Mouse (Mus musculus) forebrain, postnatal 0 days (tissue): ENCODE measurements at regions not wholly inside any gene's neighbourhood (a gene's known extent, or its start where the extent isn't known, plus 50 kb on each side); places are given as distances from the start of the nearest gene placed in this dataset.

ENCODE experiments used
- ATAC-seq: fragments of 200-750 bp; cut with Nextera tagmentation; 2 replicates; pipeline ENCODE4 v1.8.0; 2017; ENCODE audit warnings: mild to moderate bottlenecking, moderate library complexity
- DNase-seq: peaks from one replicate; pipeline ENCODE4 v3.0.0-alpha.2; 2015
- H3K27ac ChIP-seq: fragments of 300-500 bp; sonication (generic); 2 replicates; pipeline ENCODE4 v1.5.1; 2014; ENCODE audit warnings: low read depth, mild to moderate bottlenecking, antibody characterized with exemption, low read length, moderate library complexity, mixed read lengths
- H3K27me3 ChIP-seq: fragments of 300-500 bp; sonication (generic); 2 replicates; pipeline ENCODE4 v1.6.1; 2014; ENCODE audit warnings: mild to moderate bottlenecking, low read length, mixed read lengths; ENCODE audit not compliant: insufficient read depth
- H3K36me3 ChIP-seq: fragments of 300-500 bp; sonication (generic); 2 replicates; pipeline ENCODE4 v1.6.1; 2014; ENCODE audit warnings: mild to moderate bottlenecking, moderate library complexity; ENCODE audit not compliant: insufficient read depth
- H3K4me1 ChIP-seq: fragments of 300-500 bp; sonication (generic); 2 replicates; pipeline ENCODE4 v1.6.1; 2014; ENCODE audit warnings: antibody characterized with exemption; ENCODE audit not compliant: insufficient read depth
- H3K4me2 ChIP-seq: fragments of 300-500 bp; sonication (generic); 2 replicates; pipeline ENCODE4 v1.6.1; 2014; ENCODE audit warnings: low read depth, mild to moderate bottlenecking, moderate library complexity
- H3K4me3 ChIP-seq: fragments of 300-500 bp; sonication (generic); 2 replicates; pipeline ENCODE4 v1.5.1; 2014; ENCODE audit warnings: low read depth, low read length, mixed read lengths
- H3K9ac ChIP-seq: fragments of 300-500 bp; sonication (generic); 2 replicates; pipeline ENCODE4 v1.6.1; 2014; ENCODE audit warnings: mild to moderate bottlenecking
- H3K9me3 ChIP-seq: fragments of 300-500 bp; sonication (generic); 2 replicates; pipeline ENCODE4 v1.6.1; 2016; ENCODE audit warnings: low read length
- CTCF ChIP-seq: sonication (generic); IDR thresholded peaks from 2 replicates; pipeline ENCODE4 v1.5.1; 2016; ENCODE audit warnings: antibody characterized with exemption, control low read depth, low read depth
- WGBS: fragments of 180-500 bp; shearing (Covaris S2); extraction: QIAGEN DNeasy Blood & Tissue Kit; methylation state at CpG from one replicate; pipeline ENCODE4 v1.1.7; 2014; 5-methylcytosine and 5-hydroxymethylcytosine counted together

GRCm38 (mm10) chr3:149224271-149224670 is 233.9 kb upstream of the Adgrl2 start:
- 56% methylated on average over 4 of the region's 4 CpGs for WGBS
- DNase-seq (peak; percentile 16), ATAC-seq (no peak)
- Histone ChIP-seq H3K4me1 (peaks cover 9% of the 10 kb centered on the region), H3K9ac (no peak overlapping the region), H3K4me2 (no peak overlapping the region), H3K36me3 (no peaks in the 10 kb centered on the region), H3K27me3 (no peaks in the 10 kb centered on the region), H3K4me3 (no peak overlapping the region), H3K27ac (no peak overlapping the region), H3K9me3 (no peaks in the 10 kb centered on the region)
- no peak for TF ChIP-seq CTCF

GRCm38 (mm10) chr3:149223776-149224175 is 233.4 kb upstream of the Adgrl2 start:
- WGBS = 82% methylated on average over 5 of the region's 5 CpGs
- Histone ChIP-seq H3K27ac (no peak overlapping the region), H3K36me3 (no peaks in the 10 kb centered on the region), H3K9ac (no peak overlapping the region), H3K9me3 (no peaks in the 10 kb centered on the region), H3K4me2 (no peak overlapping the region), H3K27me3 (no peaks in the 10 kb centered on the region), H3K4me3 (no peak overlapping the region), H3K4me1 (peaks cover 11% of the 10 kb centered on the region)
- ATAC-seq (no peak), DNase-seq (no peak)
- no peak for TF ChIP-seq CTCF

- no peak overlapping the region for H3K4me3 ChIP-seq
- no peak overlapping the region for H3K27ac ChIP-seq
- H3K9me3 ChIP-seq = no peaks in the 10 kb centered on the region
- H3K27me3 ChIP-seq = no peaks in the 10 kb centered on the region
- WGBS = 77% methylated on average over 4 of the region's 4 CpGs
- no peak overlapping the region for H3K9ac ChIP-seq
- DNase-seq (no peak), ATAC-seq (no peak)
- H3K4me1 ChIP-seq = peaks cover 11% of the 10 kb centered on the region
- no peak for TF ChIP-seq CTCF
- no peaks in the 10 kb centered on the region for H3K36me3 ChIP-seq
- H3K4me2 ChIP-seq = no peak overlapping the region
Measured at GRCm38 (mm10) chr3:149220958-149221357, 230.6 kb upstream of the Adgrl2 start.

GRCm38 (mm10) chr3:149220304-149220951 is 230.1 kb upstream of the Adgrl2 start:
- no peak for TF ChIP-seq CTCF
- H3K27ac ChIP-seq = no peak overlapping the region
- DNase-seq (no peak), ATAC-seq (no peak)
- H3K4me3 ChIP-seq = no peak overlapping the region
- no peaks in the 10 kb centered on the region for H3K36me3 ChIP-seq
- peaks cover 11% of the 10 kb centered on the region for H3K4me1 ChIP-seq
- H3K9ac ChIP-seq = no peak overlapping the region
- H3K9me3 ChIP-seq = no peaks in the 10 kb centered on the region
- H3K4me2 ChIP-seq = no peak overlapping the region
- no peaks in the 10 kb centered on the region for H3K27me3 ChIP-seq
- WGBS = 76% methylated on average over 8 of the region's 8 CpGs

GRCm38 (mm10) chr3:149219381-149220303 is 229.3 kb upstream of the Adgrl2 start:
- no peak overlapping the region for H3K9ac ChIP-seq
- no peak overlapping the region for H3K4me3 ChIP-seq
- ATAC-seq (peak; percentile 54), DNase-seq (peak; percentile 53)
- 15% methylated on average over 14 of the region's 14 CpGs for WGBS
- peaks cover 11% of the 10 kb centered on the region for H3K4me1 ChIP-seq
- TF ChIP-seq CTCF = no peak
- H3K4me2 ChIP-seq = peak overlapping the region; percentile 26
- H3K27me3 ChIP-seq = no peaks in the 10 kb centered on the region
- no peak overlapping the region for H3K27ac ChIP-seq
- H3K36me3 ChIP-seq = no peaks in the 10 kb centered on the region
- no peaks in the 10 kb centered on the region for H3K9me3 ChIP-seq

GRCm38 (mm10) chr3:149217916-149218803 is 227.8 kb upstream of the Adgrl2 start:
- Histone ChIP-seq H3K9me3 (no peaks in the 10 kb centered on the region), H3K9ac (no peak overlapping the region), H3K4me3 (no peak overlapping the region), H3K4me1 (peaks cover 11% of the 10 kb centered on the region), H3K4me2 (no peak overlapping the region), H3K36me3 (no peaks in the 10 kb centered on the region), H3K27ac (no peak overlapping the region), H3K27me3 (no peaks in the 10 kb centered on the region)
- DNase-seq (no peak), ATAC-seq (no peak)
- 0 out of 2 replicates have a peak, but pooled peaks have one; percentile 31 for TF ChIP-seq CTCF
- WGBS = 83% methylated on average over 9 of the region's 9 CpGs
